In genomic region chr8:74930731-74931130, GRCm38 (mm10) we compare ENCODE assay signal across 8 mouse cellular contexts. TPM values are rescaled to one million over a fixed set of nuclear protein-coding genes. Genes with fewer than 3 reads are reported as not detected.
DNase-seq lines count a peak whose midpoint lies in the region; ATAC-seq lines count a peak whose summit lies in the region.

No protein-coding gene starts in this region.

- peaks cover 8% of the 10 kb centered on the region for H3K4me1 ChIP-seq in heart, embryonic 10.5 days
- no peaks in the 10 kb centered on the region for H3K4me1 ChIP-seq in kidney, embryonic 14.5 days (ENCODE audit: control insufficient read depth, insufficient read depth, low read length)

- no peaks in the 10 kb centered on the region for H3K27me3 ChIP-seq in heart, embryonic 10.5 days (ENCODE audit: insufficient read depth, poor library complexity, severe bottlenecking)
- no peaks in the 10 kb centered on the region for H3K27me3 ChIP-seq in kidney, embryonic 14.5 days (ENCODE audit: control insufficient read depth, insufficient read depth, low read length)

- H3K9ac ChIP-seq in kidney, embryonic 14.5 days (ENCODE audit: low read depth, low read length): no peak overlapping the region

- H3K9me3 ChIP-seq in heart, embryonic 10.5 days: no peaks in the 10 kb centered on the region
- no peaks in the 10 kb centered on the region for H3K9me3 ChIP-seq in kidney, embryonic 14.5 days (ENCODE audit: control insufficient read depth, low read length)

- H3K4me3 ChIP-seq in heart, embryonic 10.5 days: no peak overlapping the region
- H3K4me3 ChIP-seq in kidney, embryonic 14.5 days (ENCODE audit: low read length): no peak overlapping the region

- no peaks in the 10 kb centered on the region for H3K36me3 ChIP-seq in heart, embryonic 10.5 days
- no peaks in the 10 kb centered on the region for H3K36me3 ChIP-seq in kidney, embryonic 14.5 days (ENCODE audit: control insufficient read depth, insufficient read depth, low read length)

- H3K4me2 ChIP-seq in kidney, embryonic 14.5 days (replicated peaks; ENCODE audit: low read depth, low read length): no peak overlapping the region

- 0 out of 2 replicates have a peak, but pooled peaks have one; percentile 48 for ATAC-seq in kidney, embryonic 14.5 days (ENCODE audit: low FRiP score, low TSS enrichment)
- no peak for ATAC-seq in erythroid progenitor cell, adult 5-6 weeks (replicated peaks; ENCODE audit: low FRiP score, poor library complexity, severe bottlenecking)

- no peak overlapping the region for H3K27ac ChIP-seq in heart, embryonic 10.5 days
- no peak overlapping the region for H3K27ac ChIP-seq in kidney, embryonic 14.5 days (ENCODE audit: low read depth, low read length)

- WGBS in heart, embryonic 10.5 days: 15% methylated on average over 3 of the region's 3 CpGs
- WGBS in kidney, embryonic 14.5 days: 27% methylated on average over 3 of the region's 3 CpGs

- DNase-seq in heart, embryonic 10.5 days (ENCODE audit: low spot score): peak; percentile 79
- DNase-seq in heart, adult 9 months (ENCODE audit: low spot score in 2 of 2): no peak
- peak; percentile 8 to 10 for DNase-seq in B cell, adult 2 months
- DNase-seq in WW6 (ENCODE audit: low read depth, low spot score): peak; percentile 74
- DNase-seq in embryo, embryonic 11 days: peak; percentile 79
- DNase-seq in mesoderm, embryonic 11.5 days (ENCODE audit: low read depth, low spot score): peak; percentile 85

RNA-seq across cellular contexts. Expression of gene Isx, which starts 57.8 kb away (rescaled TPM):
- 0.09 TPM in 1 of 2 replicates, not detected in the other for polyA plus RNA-seq in heart, embryonic 10.5 days (2016; fragmentation: Nextera tagmentation; extraction: Ambion mirVana)
- polyA plus RNA-seq in kidney, embryonic 14.5 days (2014; fragmentation: Nextera tagmentation; extraction: Ambion mirVana): not detected in 2 replicates
- total RNA-seq in erythroid progenitor cell, adult 5-6 weeks (2015; ENCODE audit: low replicate concordance): not detected in 2 replicates
- total RNA-seq in erythroid progenitor cell, adult 5-6 weeks (2017; ENCODE audit: low replicate concordance): not detected in 2 replicates

Comparison
In these comparisons a context has a peak if more than half of its experiments do, and no peak if none do; other contexts are left out.
1. DNase-seq: peak in heart, embryonic 10.5 days (single experiment), B cell, adult 2 months (2 of 2), WW6 (single experiment), embryo, embryonic 11 days (single experiment) and mesoderm, embryonic 11.5 days (single experiment); none in heart, adult 9 months (0 of 2).